Mouse (Mus musculus): ENCODE results near the gene Prss48. TPM values are rescaled to one million over a fixed set of nuclear protein-coding genes. Genes with fewer than 3 reads are reported as not detected.

Gene Prss48
- total and polyA plus RNA-seq, 3 experiments = not detected

GRCm38 (mm10) chr3:86016965-86017364 lies 14.7 kb upstream of the Prss48 start:
- no peak for TF ChIP-seq JUND (conservative IDR thresholded peaks at IDR 0.05; ENCODE audit: low read depth, low read length)
- TF ChIP-seq BHLHE40 (IDR thresholded peaks at IDR 0.05; ENCODE audit: low read depth, low read length) = no peak
- no peak for TF ChIP-seq RCOR1 (conservative IDR thresholded peaks at IDR 0.05; ENCODE audit: low read depth, low read length)
- no peak for DNase-seq (ENCODE audit: extremely low read depth)
- no peaks in the 10 kb centered on the region for H3K4me1 ChIP-seq (ENCODE audit: control insufficient read depth in 1 of 2, insufficient read depth in 2 of 2)
- in situ Hi-C loops (cut with MboI; ENCODE audit: low pct_ligation_motif_present, low pct_unique_long_range_greater_than_20kb, low sequenced_read_pairs) = no loop called here
- H3K79me2 ChIP-seq (replicated peaks; ENCODE audit: control insufficient read depth, extremely low read depth, insufficient read depth, poor library complexity, severe bottlenecking) = no peaks in the 10 kb centered on the region
- no peak overlapping the region for H3K4me3 ChIP-seq (replicated peaks in 1 of 3; ENCODE audit: low read depth in 2 of 3, low read length in 2 of 3, poor library complexity in 1 of 3)
- no peaks in the 10 kb centered on the region for H3K27me3 ChIP-seq (replicated peaks)
- no peak overlapping the region for H3K4me2 ChIP-seq (ENCODE audit: insufficient read depth, low read depth, poor library complexity, severe bottlenecking)
- no peak overlapping the region for H3K27ac ChIP-seq (ENCODE audit: insufficient read depth, low read depth)
- H3K36me3 ChIP-seq (replicated peaks in 1 of 2; ENCODE audit: control insufficient read depth in 1 of 2, insufficient read depth in 1 of 2, low read length in 1 of 2) = no peaks in the 10 kb centered on the region
- H3K9ac ChIP-seq (ENCODE audit: insufficient read depth, low read depth) = no peak overlapping the region
- dilution Hi-C loops (cut with MboI; ENCODE audit: extremely low pct_ligation_motif_present, extremely low pct_unique_long_range_greater_than_20kb, low sequenced_read_pairs) = no loop called here
- H3K9me3 ChIP-seq (replicated peaks; ENCODE audit: low read length) = no peaks in the 10 kb centered on the region

GRCm38 (mm10) chr3:86013837-86014236 lies 11.5 kb upstream of the Prss48 start:
- no peaks in the 10 kb centered on the region for H3K79me2 ChIP-seq (replicated peaks; ENCODE audit: control insufficient read depth, extremely low read depth, insufficient read depth, poor library complexity, severe bottlenecking)
- peaks cover 2% of the 10 kb centered on the region for H3K9me3 ChIP-seq (replicated peaks; ENCODE audit: low read length)
- H3K36me3 ChIP-seq (replicated peaks in 1 of 2; ENCODE audit: control insufficient read depth in 1 of 2, insufficient read depth in 1 of 2, low read length in 1 of 2) = no peaks in the 10 kb centered on the region
- dilution Hi-C loops (cut with MboI; ENCODE audit: extremely low pct_ligation_motif_present, extremely low pct_unique_long_range_greater_than_20kb, low sequenced_read_pairs) (no loop called here), in situ Hi-C loops (cut with MboI; ENCODE audit: low pct_ligation_motif_present, low pct_unique_long_range_greater_than_20kb, low sequenced_read_pairs) (no loop called here)
- no peak overlapping the region for H3K27ac ChIP-seq (ENCODE audit: insufficient read depth, low read depth)
- no peak overlapping the region for H3K9ac ChIP-seq (ENCODE audit: insufficient read depth, low read depth)
- H3K4me1 ChIP-seq (ENCODE audit: control insufficient read depth in 1 of 2, insufficient read depth in 2 of 2) = peaks cover 3 to 8% of the 10 kb centered on the region in 2 experiments; a peak in 2 of 4 replicates
- no peak for DNase-seq (ENCODE audit: extremely low read depth)
- TF ChIP-seq CTCF (conservative IDR thresholded peaks at IDR 0.05 in 1 of 2, IDR thresholded peaks at IDR 0.05 in 1 of 2; ENCODE audit: low read depth in 2 of 2, low read length in 2 of 2) = no peak
- no peak for TF ChIP-seq ZC3H11A (IDR thresholded peaks at IDR 0.05; ENCODE audit: low read depth, low read length)
- TF ChIP-seq PAX5 (IDR thresholded peaks at IDR 0.05; ENCODE audit: low read length) = no peak
- TF ChIP-seq USF1 (IDR thresholded peaks at IDR 0.05; ENCODE audit: low read depth, low read length) = no peak
- H3K4me3 ChIP-seq (replicated peaks in 1 of 3; ENCODE audit: low read depth in 2 of 3, low read length in 2 of 3, poor library complexity in 1 of 3) = no peak overlapping the region
- H3K4me2 ChIP-seq (ENCODE audit: insufficient read depth, low read depth, poor library complexity, severe bottlenecking) = no peak overlapping the region
- no peaks in the 10 kb centered on the region for H3K27me3 ChIP-seq (replicated peaks)

DNA sequence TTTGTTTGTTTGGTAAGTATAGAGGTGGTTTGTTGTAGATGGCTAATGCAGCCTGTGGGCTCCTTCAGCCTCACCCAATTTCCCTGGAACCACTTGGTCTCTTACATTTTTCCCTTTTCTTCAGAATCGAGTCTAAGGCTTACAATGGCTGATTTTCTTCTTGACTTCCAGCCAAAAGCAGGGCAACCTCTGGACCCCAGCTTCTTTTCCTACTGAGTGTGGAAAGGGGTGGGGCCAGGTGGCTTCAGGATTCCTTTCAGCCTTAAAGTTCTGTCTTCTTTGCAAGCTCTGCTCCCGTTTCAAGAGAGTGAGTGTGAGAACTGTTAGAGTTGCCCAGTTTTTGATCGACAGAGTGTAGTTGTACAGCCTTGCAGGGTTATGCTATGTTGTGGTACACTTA lies 9.5 kb upstream of the Prss48 start:
- in situ Hi-C loops (cut with MboI; ENCODE audit: low pct_ligation_motif_present, low pct_unique_long_range_greater_than_20kb, low sequenced_read_pairs) (no loop called here), dilution Hi-C loops (cut with MboI; ENCODE audit: extremely low pct_ligation_motif_present, extremely low pct_unique_long_range_greater_than_20kb, low sequenced_read_pairs) (no loop called here)
- no peaks in the 10 kb centered on the region for H3K36me3 ChIP-seq (replicated peaks in 1 of 2; ENCODE audit: control insufficient read depth in 1 of 2, insufficient read depth in 1 of 2, low read length in 1 of 2)
- TF ChIP-seq KAT2A (IDR thresholded peaks at IDR 0.05; ENCODE audit: insufficient replicate concordance, low read length) = no peak
- TF ChIP-seq ZNF384 (IDR thresholded peaks at IDR 0.05; ENCODE audit: low read depth, low read length) = no peak
- no peak for TF ChIP-seq BHLHE40 (IDR thresholded peaks at IDR 0.05; ENCODE audit: low read depth, low read length)
- TF ChIP-seq CTCF (conservative IDR thresholded peaks at IDR 0.05 in 1 of 2, IDR thresholded peaks at IDR 0.05 in 1 of 2; ENCODE audit: low read depth in 2 of 2, low read length in 2 of 2) = no peak
- no peak for TF ChIP-seq POLR2AphosphoS2 (IDR thresholded peaks at IDR 0.05; ENCODE audit: low read depth, low read length)
- TF ChIP-seq ELF1 (IDR thresholded peaks at IDR 0.05; ENCODE audit: low read depth, low read length) = no peak
- no peak for TF ChIP-seq MYC (IDR thresholded peaks at IDR 0.05; ENCODE audit: low read depth, low read length)
- TF ChIP-seq MAX (IDR thresholded peaks at IDR 0.05; ENCODE audit: low read length) = no peak
- TF ChIP-seq USF2 (conservative IDR thresholded peaks at IDR 0.05; ENCODE audit: low read depth, low read length) = no peak
- TF ChIP-seq GABPA (IDR thresholded peaks at IDR 0.05; ENCODE audit: insufficient replicate concordance, low read depth, low read length) = no peak
- no peak for TF ChIP-seq ZKSCAN1 (IDR thresholded peaks at IDR 0.05; ENCODE audit: borderline replicate concordance, low read depth, low read length)
- no peak for TF ChIP-seq E2F4 (IDR thresholded peaks at IDR 0.05; ENCODE audit: insufficient replicate concordance, low read depth, low read length)
- no peaks in the 10 kb centered on the region for H3K79me2 ChIP-seq (replicated peaks; ENCODE audit: control insufficient read depth, extremely low read depth, insufficient read depth, poor library complexity, severe bottlenecking)
- no peak overlapping the region for H3K9ac ChIP-seq (ENCODE audit: insufficient read depth, low read depth)
- H3K27me3 ChIP-seq (replicated peaks) = no peaks in the 10 kb centered on the region
- H3K4me1 ChIP-seq (ENCODE audit: control insufficient read depth in 1 of 2, insufficient read depth in 2 of 2) = peaks cover 3 to 8% of the 10 kb centered on the region in 2 experiments; a peak in 2 of 4 replicates
- no peak overlapping the region for H3K4me2 ChIP-seq (ENCODE audit: insufficient read depth, low read depth, poor library complexity, severe bottlenecking)
- H3K9me3 ChIP-seq (replicated peaks; ENCODE audit: low read length) = peaks cover 2% of the 10 kb centered on the region
- no peak overlapping the region for H3K4me3 ChIP-seq (replicated peaks in 1 of 3; ENCODE audit: low read depth in 2 of 3, low read length in 2 of 3, poor library complexity in 1 of 3)
- H3K27ac ChIP-seq (ENCODE audit: insufficient read depth, low read depth) = no peak overlapping the region
- no peak for DNase-seq (ENCODE audit: extremely low read depth)
